Comparison of ENCODE assay signal across 19 mouse cellular contexts in the genomic region with DNA sequence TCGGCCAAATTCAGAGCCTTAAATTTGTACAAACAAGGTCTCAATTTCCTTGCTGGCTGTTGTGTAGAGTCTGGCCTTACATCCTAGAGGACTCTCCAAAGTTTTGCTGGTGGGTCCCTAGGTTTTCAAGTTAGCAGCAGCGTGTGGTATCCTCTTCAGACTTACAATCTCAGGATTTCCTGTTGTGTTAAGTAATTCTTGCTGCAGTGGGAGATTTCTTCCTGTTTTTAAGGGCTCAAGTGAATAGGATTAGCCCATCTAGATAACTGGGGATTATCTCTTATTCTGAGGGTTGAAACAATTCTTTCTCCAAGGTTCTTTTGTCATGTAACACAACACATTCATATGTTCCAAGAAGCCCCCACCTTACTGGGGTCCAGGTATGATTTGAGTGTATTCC. TPM values are rescaled to one million over a fixed set of nuclear protein-coding genes. Genes with fewer than 3 reads are reported as not detected.
DNase-seq lines count a peak whose midpoint lies in the region; ATAC-seq lines count a peak whose summit lies in the region.
"Had no signal": no experiment of that assay in that cellular context is flagged by ENCODE, and none has a peak within 500 bp of the region (broad histone marks: within the 10 kb centered on the region; RNA-seq: fewer than 3 reads in every experiment).

No protein-coding gene starts in this region.

- no peak for ATAC-seq in heart, embryonic 15.5 days (replicated peaks; ENCODE audit: insufficient number of reproducible peaks, insufficient read depth, low FRiP score, low read depth)
- ATAC-seq in heart, embryonic 12.5 days (ENCODE audit: insufficient number of reproducible peaks, low FRiP score) = no peak
- no peak for ATAC-seq in lung, embryonic 15.5 days (ENCODE audit: borderline replicate concordance, extremely low read depth, low FRiP score, low TSS enrichment)
- ATAC-seq in common myeloid progenitor, adult 5-6 weeks (replicated peaks; ENCODE audit: low read depth, poor library complexity, severe bottlenecking) = 0 out of 2 replicates have a peak, but pooled peaks have one; percentile 40
- peak; percentile 47; the same call in 1 of the 2 replicates for ATAC-seq in megakaryocyte, adult 5-6 weeks (ENCODE audit: poor library complexity, severe bottlenecking)
- ATAC-seq: forebrain, embryonic 16.5 days; hindbrain, postnatal 0 days had no signal

- no peaks in the 10 kb centered on the region for H3K36me3 ChIP-seq in heart, embryonic 15.5 days
- H3K36me3 ChIP-seq in heart, embryonic 12.5 days = no peaks in the 10 kb centered on the region
- no peaks in the 10 kb centered on the region for H3K36me3 ChIP-seq in lung, embryonic 15.5 days
- H3K36me3 ChIP-seq: embryonic facial prominence, embryonic 12.5 days; heart, embryonic 13.5 days; hindbrain, embryonic 13.5 days had no signal

- 55% methylated on average over 2 of the region's 2 CpGs for WGBS in heart, embryonic 15.5 days
- 53% methylated on average over 2 of the region's 2 CpGs for WGBS in heart, embryonic 12.5 days
- WGBS in lung, embryonic 15.5 days = 50% methylated on average over 2 of the region's 2 CpGs

- H3K9ac ChIP-seq in heart, embryonic 15.5 days = no peak overlapping the region
- no peak overlapping the region for H3K9ac ChIP-seq in heart, embryonic 12.5 days
- no peak overlapping the region for H3K9ac ChIP-seq in lung, embryonic 15.5 days
- H3K9ac ChIP-seq: embryonic facial prominence, embryonic 12.5 days; heart, embryonic 13.5 days; hindbrain, embryonic 13.5 days had no signal

- H3K27ac ChIP-seq in heart, embryonic 15.5 days = 0 out of 2 replicates have a peak overlapping the region, but pooled peaks have one; percentile 3
- H3K27ac ChIP-seq in heart, embryonic 12.5 days (ENCODE audit: poor library complexity, severe bottlenecking) = no peak overlapping the region
- H3K27ac ChIP-seq in lung, embryonic 15.5 days = peak overlapping the region; percentile 50; the same call in 1 of the 2 replicates
- H3K27ac ChIP-seq: embryonic facial prominence, embryonic 12.5 days; heart, embryonic 13.5 days; hindbrain, embryonic 13.5 days; hindbrain, postnatal 0 days had no signal

- no peaks in the 10 kb centered on the region for H3K9me3 ChIP-seq in heart, embryonic 15.5 days (replicated peaks)
- H3K9me3 ChIP-seq in heart, embryonic 12.5 days (replicated peaks) = peaks cover 7% of the 10 kb centered on the region; the same call in 1 of the 2 replicates
- H3K9me3 ChIP-seq in lung, embryonic 15.5 days = no peaks in the 10 kb centered on the region
- H3K9me3 ChIP-seq: embryonic facial prominence, embryonic 12.5 days; heart, embryonic 13.5 days; hindbrain, embryonic 13.5 days had no signal

- H3K4me1 ChIP-seq in heart, embryonic 15.5 days (replicated peaks) = no peaks in the 10 kb centered on the region
- no peaks in the 10 kb centered on the region for H3K4me1 ChIP-seq in heart, embryonic 12.5 days (replicated peaks)
- H3K4me1 ChIP-seq in lung, embryonic 15.5 days = 0 out of 2 replicates have a peak, but pooled peaks cover 3% of the 10 kb centered on the region
- H3K4me1 ChIP-seq: embryonic facial prominence, embryonic 12.5 days; heart, embryonic 13.5 days; hindbrain, embryonic 13.5 days had no signal

- H3K4me2 ChIP-seq in heart, embryonic 15.5 days = no peak overlapping the region
- H3K4me2 ChIP-seq in heart, embryonic 12.5 days = no peak overlapping the region
- H3K4me2 ChIP-seq in lung, embryonic 15.5 days = no peak overlapping the region
- H3K4me2 ChIP-seq: embryonic facial prominence, embryonic 12.5 days; heart, embryonic 13.5 days; hindbrain, embryonic 13.5 days had no signal

- DNase-seq in lung, postnatal 10 days = no peak
- no peak for DNase-seq in cerebellum, adult 9-11 months
- DNase-seq: adrenal gland, adult 2 months; adrenal gland, postnatal 25 days; cerebellum, adult 2 months; cerebellum, postnatal 14 days; gastrocnemius, postnatal 25 days; heart, adult 11 months; kidney, adult 11 months had no signal

- H3K4me3 ChIP-seq in heart, embryonic 15.5 days = no peak overlapping the region
- no peak overlapping the region for H3K4me3 ChIP-seq in heart, embryonic 12.5 days
- H3K4me3 ChIP-seq in lung, embryonic 15.5 days = no peak overlapping the region
- H3K4me3 ChIP-seq: embryonic facial prominence, embryonic 12.5 days; heart, embryonic 13.5 days; hindbrain, embryonic 13.5 days had no signal

- no peaks in the 10 kb centered on the region for H3K27me3 ChIP-seq in heart, embryonic 15.5 days
- H3K27me3 ChIP-seq in heart, embryonic 12.5 days (replicated peaks) = no peaks in the 10 kb centered on the region
- H3K27me3 ChIP-seq in lung, embryonic 15.5 days = no peaks in the 10 kb centered on the region
- H3K27me3 ChIP-seq: embryonic facial prominence, embryonic 12.5 days; heart, embryonic 13.5 days; hindbrain, embryonic 13.5 days had no signal

RNA-seq across cellular contexts. Expression of a gene that starts 14.4 kb away (rescaled TPM):
- 56.5 and 61.6 TPM in 2 replicates for polyA plus RNA-seq in heart, embryonic 15.5 days (2015; fragmentation: Nextera tagmentation; extraction: Ambion mirVana)
- 94.5 and 97.4 TPM in 2 replicates for polyA plus RNA-seq in heart, embryonic 12.5 days (2016; fragmentation: Nextera tagmentation; extraction: Ambion mirVana)
- 66.0 and 67.0 TPM in 2 replicates for polyA plus RNA-seq in lung, embryonic 15.5 days (2015; fragmentation: Nextera tagmentation; extraction: Ambion mirVana)
- total RNA-seq in common myeloid progenitor, adult 5-6 weeks (2017) = 11.5 and 13.4 TPM in 2 replicates
- 9.9 and 11.5 TPM in 2 replicates for total RNA-seq in megakaryocyte, adult 5-6 weeks (2015)
- total RNA-seq in megakaryocyte, adult 5-6 weeks (2017) = 3.9 and 4.0 TPM in 2 replicates

Comparison
In these comparisons a context has a peak if more than half of its experiments do, and no peak if none do; other contexts are left out.
1. ATAC-seq: peak in common myeloid progenitor, adult 5-6 weeks (single experiment) and megakaryocyte, adult 5-6 weeks (single experiment); none in heart, embryonic 15.5 days (single experiment), heart, embryonic 12.5 days (single experiment) and lung, embryonic 15.5 days (single experiment).